8 mouse cellular contexts compared by ENCODE assay signal in genomic region chr4:116557306-116558121, GRCm38 (mm10). TPM values are rescaled to one million over a fixed set of nuclear protein-coding genes. Genes with fewer than 3 reads are reported as not detected.
A peak's percentile ranks its signal among the peaks of the same experiment; 100 is the strongest.
DNase-seq lines count a peak whose midpoint lies in the region; ATAC-seq lines count a peak whose summit lies in the region.

Gpbp1l1 (plus strand) TSS chr4:116557658.

- H3K27ac ChIP-seq in forebrain, embryonic 11.5 days (ENCODE audit: low read depth, low read length) = peak within 1 kb of the TSS; percentile 91
- H3K27ac ChIP-seq in heart, embryonic 16.5 days (ENCODE audit: low read length) = peak within 1 kb of the TSS; percentile 98
- H3K27ac ChIP-seq in liver, embryonic 15.5 days (replicated peaks) = peak within 1 kb of the TSS; percentile 98
- H3K27ac ChIP-seq in neural tube, embryonic 12.5 days = peak within 1 kb of the TSS; percentile 64

- H3K9ac ChIP-seq in forebrain, embryonic 11.5 days (ENCODE audit: low read length) = peak within 1 kb of the TSS; percentile 85
- H3K9ac ChIP-seq in heart, embryonic 16.5 days (ENCODE audit: low read length) = peak within 1 kb of the TSS; percentile 94
- peak within 1 kb of the TSS; percentile 96 for H3K9ac ChIP-seq in liver, embryonic 15.5 days
- peak within 1 kb of the TSS; percentile 73 for H3K9ac ChIP-seq in neural tube, embryonic 12.5 days

- peak within 1 kb of the TSS; percentile 91 for H3K4me3 ChIP-seq in forebrain, embryonic 11.5 days (ENCODE audit: low read depth, low read length)
- peak within 1 kb of the TSS; percentile 87 for H3K4me3 ChIP-seq in heart, embryonic 16.5 days (ENCODE audit: low read length)
- peak within 1 kb of the TSS; percentile 97 for H3K4me3 ChIP-seq in liver, embryonic 15.5 days (replicated peaks)
- H3K4me3 ChIP-seq in neural tube, embryonic 12.5 days = peak within 1 kb of the TSS; percentile 84

- H3K27me3 ChIP-seq in forebrain, embryonic 11.5 days (ENCODE audit: control insufficient read depth, insufficient read depth, low read length) = no peaks in the 10 kb centered on the region
- H3K27me3 ChIP-seq in heart, embryonic 16.5 days (ENCODE audit: control insufficient read depth, insufficient read depth, low read length) = no peaks in the 10 kb centered on the region
- H3K27me3 ChIP-seq in liver, embryonic 15.5 days = no peaks in the 10 kb centered on the region
- H3K27me3 ChIP-seq in neural tube, embryonic 12.5 days (replicated peaks) = no peaks in the 10 kb centered on the region

- H3K4me1 ChIP-seq in forebrain, embryonic 11.5 days (replicated peaks; ENCODE audit: control insufficient read depth, insufficient read depth, low read length) = no peaks in the 10 kb centered on the region
- H3K4me1 ChIP-seq in heart, embryonic 16.5 days (ENCODE audit: control insufficient read depth, insufficient read depth, low read length) = peaks cover 7% of the 10 kb centered on the region; the same call in 1 of the 2 replicates
- H3K4me1 ChIP-seq in liver, embryonic 15.5 days (replicated peaks) = peaks cover 38% of the 10 kb centered on the region
- H3K4me1 ChIP-seq in neural tube, embryonic 12.5 days = peaks cover 10% of the 10 kb centered on the region

- H3K4me2 ChIP-seq in forebrain, embryonic 11.5 days (ENCODE audit: low read depth, low read length, severe bottlenecking) = peak within 1 kb of the TSS; percentile 81
- H3K4me2 ChIP-seq in heart, embryonic 16.5 days (ENCODE audit: low read depth, low read length) = peak within 1 kb of the TSS; percentile 78
- H3K4me2 ChIP-seq in liver, embryonic 15.5 days = peak within 1 kb of the TSS; percentile 96
- peak within 1 kb of the TSS; percentile 77 for H3K4me2 ChIP-seq in neural tube, embryonic 12.5 days (replicated peaks)

- no peaks in the 10 kb centered on the region for H3K36me3 ChIP-seq in forebrain, embryonic 11.5 days (ENCODE audit: control insufficient read depth, insufficient read depth, low read length)
- peaks cover 6% of the 10 kb centered on the region for H3K36me3 ChIP-seq in heart, embryonic 16.5 days (ENCODE audit: control insufficient read depth, insufficient read depth)
- peaks cover 16% of the 10 kb centered on the region for H3K36me3 ChIP-seq in liver, embryonic 15.5 days (replicated peaks)
- H3K36me3 ChIP-seq in neural tube, embryonic 12.5 days = peaks cover 13% of the 10 kb centered on the region

- no peaks in the 10 kb centered on the region for H3K9me3 ChIP-seq in forebrain, embryonic 11.5 days (ENCODE audit: control insufficient read depth, low read length)
- H3K9me3 ChIP-seq in heart, embryonic 16.5 days (replicated peaks; ENCODE audit: control insufficient read depth, low read length) = no peaks in the 10 kb centered on the region
- no peaks in the 10 kb centered on the region for H3K9me3 ChIP-seq in liver, embryonic 15.5 days (replicated peaks)
- H3K9me3 ChIP-seq in neural tube, embryonic 12.5 days = no peaks in the 10 kb centered on the region

- DNase-seq in CD8-positive naive resting alpha-beta T cell, adult 2 months (ENCODE audit: low read depth in 2 of 2, low spot score in 2 of 2) = peak; percentile 96 to 97
- peak; percentile 88 for DNase-seq in c-Kit-positive CD71-negative TER-119-negative erythroid progenitor cells, embryonic 14.5 days (ENCODE audit: low read depth)
- DNase-seq in forebrain, embryonic 11.5 days (ENCODE audit: low spot score) = peak; percentile 99
- peak; percentile 98 to 99 for DNase-seq in kidney, postnatal 36 days
- peak; percentile 92 for DNase-seq in telencephalon, adult 2 months (ENCODE audit: low read depth, low spot score)

- WGBS in forebrain, embryonic 11.5 days = under 1% methylated on average over 78 of the region's 78 CpGs
- WGBS in heart, embryonic 16.5 days = under 1% methylated on average over 77 of the region's 78 CpGs
- under 1% methylated on average over 78 of the region's 78 CpGs for WGBS in liver, embryonic 15.5 days (ENCODE audit: insufficient replicate concordance)
- under 1% methylated on average over 78 of the region's 78 CpGs for WGBS in neural tube, embryonic 12.5 days

- peak; percentile 95 for ATAC-seq in forebrain, embryonic 11.5 days (replicated peaks; ENCODE audit: low FRiP score)
- ATAC-seq in heart, embryonic 16.5 days (replicated peaks; ENCODE audit: extremely low read depth, insufficient read depth, low FRiP score) = peak; percentile 97
- peak; percentile 94 for ATAC-seq in liver, embryonic 15.5 days (ENCODE audit: insufficient read depth)
- peak; percentile 97 for ATAC-seq in neural tube, embryonic 12.5 days (ENCODE audit: low FRiP score, low read depth)

RNA-seq across cellular contexts. Expression of gene Gpbp1l1, which starts in this region (rescaled TPM):
- 35.7 and 38.1 TPM in 2 replicates for polyA plus RNA-seq in forebrain, embryonic 11.5 days (2014; fragmentation: Nextera tagmentation; extraction: Ambion mirVana)
- 25.1 and 31.5 TPM in 2 replicates for polyA plus RNA-seq in heart, embryonic 16.5 days (2015; fragmentation: Nextera tagmentation; extraction: Ambion mirVana)
- 12.6 and 13.4 TPM in 2 replicates for polyA plus RNA-seq in liver, embryonic 15.5 days (2015; fragmentation: Nextera tagmentation; extraction: Ambion mirVana)
- 19.5 and 20.8 TPM in 2 replicates for polyA plus RNA-seq in neural tube, embryonic 12.5 days (2016; fragmentation: Nextera tagmentation; extraction: Ambion mirVana)

Comparison
In these comparisons a context has a peak if more than half of its experiments do, and no peak if none do; other contexts are left out.
1. Peak in every context shown above with its lines: DNase-seq, ATAC-seq, H3K4me3 ChIP-seq and H3K27ac ChIP-seq.